Mouse (Mus musculus) MEL (cell line): ENCODE results near the gene Llgl2. TPM values are rescaled to one million over a fixed set of nuclear protein-coding genes. Genes with fewer than 3 reads are reported as not detected.

Experiments used
- DNase-seq: peaks from one replicate; pipeline ENCODE4 v3.0.0; 2011; ENCODE audit warnings: low read depth, low spot score
- H3K27ac ChIP-seq: 2 replicates; pipeline ENCODE4 v1.5.1; 2012; ENCODE audit warnings: low read depth, mild to moderate bottlenecking, control low read depth, low read length, moderate library complexity; ENCODE audit not compliant: control insufficient read depth
- H3K27me3 ChIP-seq, 2 experiments: fragments of 150-350 bp in 1 of 2; sonication (generic) in 1 of 2; 2 replicates each; pipeline ENCODE4 v1.6.1; 2012; ENCODE audit warnings: low read length in 2 of 2, mild to moderate bottlenecking in 2 of 2, improper control_type of control experiment in 1 of 2, moderate library complexity in 1 of 2; ENCODE audit not compliant: insufficient read depth in 2 of 2, control insufficient read depth in 1 of 2
- H3K36me3 ChIP-seq, 2 experiments: 2 replicates each; pipeline ENCODE4 v1.6.1; 2012 to 2014; ENCODE audit warnings: low read length in 2 of 2, improper control_type of control experiment in 1 of 2, inconsistent platforms in 1 of 2, mild to moderate bottlenecking in 1 of 2; ENCODE audit not compliant: insufficient read depth in 2 of 2, control insufficient read depth in 1 of 2
- H3K4me1 ChIP-seq, 2 experiments: fragments of 150-350 bp in 1 of 2; sonication (generic) in 1 of 2; 2 replicates each; pipeline ENCODE4 v1.6.1; 2012; ENCODE audit warnings: low read length in 2 of 2, improper control_type of control experiment in 1 of 2, mild to moderate bottlenecking in 1 of 2; ENCODE audit not compliant: insufficient read depth in 2 of 2, control insufficient read depth in 1 of 2
- H3K4me3 ChIP-seq, 2 experiments: fragments of 150-350 bp in 1 of 2; sonication (generic) in 1 of 2; 2 replicates each; pipeline ENCODE4 v1.5.1; 2012; ENCODE audit warnings: low read depth in 2 of 2, low read length in 2 of 2, mild to moderate bottlenecking in 2 of 2, moderate library complexity in 2 of 2, control low read depth in 1 of 2, improper control_type of control experiment in 1 of 2; ENCODE audit not compliant: control insufficient read depth in 1 of 2, insufficient read depth in 1 of 2
- H3K79me2 ChIP-seq: 2 replicates; pipeline ENCODE4 v1.6.1; 2012; ENCODE audit warnings: mild to moderate bottlenecking, low read length, moderate library complexity; ENCODE audit not compliant: control insufficient read depth, poor library complexity, insufficient read depth
- H3K9ac ChIP-seq: 2 replicates; pipeline ENCODE4 v1.6.1; 2012; ENCODE audit warnings: low read depth, mild to moderate bottlenecking, control low read depth, low read length, moderate library complexity; ENCODE audit not compliant: control insufficient read depth, poor library complexity, severe bottlenecking
- H3K9me3 ChIP-seq: fragments of 150-350 bp; sonication (generic); replicated peaks from 2 replicates; pipeline ENCODE4 v1.6.1; 2012; ENCODE audit warnings: mild to moderate bottlenecking, low read length, improper control_type of control experiment, moderate library complexity; ENCODE audit not compliant: insufficient read depth
- CHD1 ChIP-seq: IDR thresholded peaks from 2 replicates; pipeline ENCODE4 v1.6.1; 2012; ENCODE audit warnings: low read depth, mild to moderate bottlenecking, inconsistent platforms, low read length, improper control_type of control experiment
- CHD2 ChIP-seq: IDR thresholded peaks from 2 replicates; pipeline ENCODE4 v1.6.1; 2011; ENCODE audit warnings: low read length, improper control_type of control experiment
- CTCF ChIP-seq, 3 experiments: IDR thresholded peaks in 2 of 3; conservative IDR thresholded peaks in 1 of 3; 2 replicates each; pipeline ENCODE4 v1.5.1; 2011 to 2012; ENCODE audit warnings: low read length in 3 of 3, low read depth in 2 of 3, mild to moderate bottlenecking in 2 of 3, improper control_type of control experiment in 1 of 3, inconsistent platforms in 1 of 3, mixed read lengths in 1 of 3, moderate library complexity in 1 of 3; ENCODE audit not compliant: control insufficient read depth in 1 of 3, insufficient read depth in 1 of 3, poor library complexity in 1 of 3, severe bottlenecking in 1 of 3
- EP300 ChIP-seq, 2 experiments: IDR thresholded peaks; 2 replicates each; pipeline ENCODE4 v1.6.1; 2011; ENCODE audit warnings: improper control_type of control experiment in 2 of 2, low read length in 2 of 2, low read depth in 1 of 2, mild to moderate bottlenecking in 1 of 2
- ETS1 ChIP-seq: IDR thresholded peaks from 2 replicates; pipeline ENCODE4 v1.6.1; 2012; ENCODE audit warnings: low read depth, mild to moderate bottlenecking, inconsistent platforms, low read length, improper control_type of control experiment, moderate library complexity
- GATA1 ChIP-seq: IDR thresholded peaks from 2 replicates; pipeline ENCODE4 v1.6.1; 2011; ENCODE audit warnings: low read depth, low read length, improper control_type of control experiment
- MAX ChIP-seq: IDR thresholded peaks from 2 replicates; pipeline ENCODE4 v1.6.1; 2011; ENCODE audit warnings: low read length, improper control_type of control experiment
- MXI1 ChIP-seq: IDR thresholded peaks from 2 replicates; pipeline ENCODE4 v1.6.1; 2011; ENCODE audit warnings: mild to moderate bottlenecking, low read depth, low read length, improper control_type of control experiment
- MYC ChIP-seq: IDR thresholded peaks from 2 replicates; pipeline ENCODE4 v1.6.1; 2011; ENCODE audit warnings: low read depth, mild to moderate bottlenecking, low read length, improper control_type of control experiment, moderate library complexity
- NRF1 ChIP-seq: IDR thresholded peaks from 2 replicates; pipeline ENCODE4 v1.6.1; 2014; ENCODE audit warnings: low read depth, mild to moderate bottlenecking, inconsistent platforms, low read length, improper control_type of control experiment, moderate library complexity; ENCODE audit not compliant: poor library complexity, insufficient read depth, severe bottlenecking
- POLR2A ChIP-seq, 2 experiments: IDR thresholded peaks; 2 replicates each; pipeline ENCODE4 v1.6.1; 2011 to 2012; ENCODE audit warnings: low read length in 2 of 2, mild to moderate bottlenecking in 2 of 2, control low read depth in 1 of 2, improper control_type of control experiment in 1 of 2, low read depth in 1 of 2, moderate library complexity in 1 of 2; ENCODE audit not compliant: control insufficient read depth in 1 of 2, insufficient read depth in 1 of 2, poor library complexity in 1 of 2
- POLR2AphosphoS5 ChIP-seq: IDR thresholded peaks from 2 replicates; pipeline ENCODE4 v1.6.1; 2012; ENCODE audit warnings: low read depth, borderline replicate concordance, mild to moderate bottlenecking, inconsistent platforms, low read length, moderate library complexity, mixed read lengths
- RCOR1 ChIP-seq: IDR thresholded peaks from 2 replicates; pipeline ENCODE4 v1.6.1; 2012; ENCODE audit warnings: low read depth, mild to moderate bottlenecking, inconsistent platforms, low read length, improper control_type of control experiment
- SIN3A ChIP-seq: IDR thresholded peaks from 2 replicates; pipeline ENCODE4 v1.6.1; 2012; ENCODE audit warnings: low read length, improper control_type of control experiment, inconsistent platforms
- TBP ChIP-seq: IDR thresholded peaks from 2 replicates; pipeline ENCODE4 v1.8.0; 2011; ENCODE audit warnings: low read depth, low read length, improper control_type of control experiment
- TCF12 ChIP-seq: IDR thresholded peaks from 2 replicates; pipeline ENCODE4 v1.6.1; 2014; ENCODE audit warnings: low read depth, mild to moderate bottlenecking, inconsistent platforms, low read length, improper control_type of control experiment, moderate library complexity
- polyA plus RNA-seq, 2 experiments: library from polyadenylated mRNA; stranded (reverse) in 1 of 2; unstranded in 1 of 2; fragments of >175 nt in 1 of 2; fragments of >200 nt in 1 of 2; gene quantifications; 2 replicates each; pipeline versions ENCODE4 v1.2.1 to v1.2.4; 2012; ENCODE audit warnings: low replicate concordance in 2 of 2, low read depth in 1 of 2; ENCODE audit not compliant: insufficient read length in 2 of 2, insufficient read depth in 1 of 2, missing spikeins in 1 of 2
- total RNA-seq: library from RNA; depleted of rRNA; stranded (reverse); fragments of 300-350 nt; gene quantifications from 2 replicates; pipeline ENCODE4 v1.2.3, GENCODE M21; 2012; rRNA removed

Llgl2 gene
- total and polyA plus RNA-seq, 3 experiments: 15.9 to 22.6 TPM; not detected in 1

DNA sequence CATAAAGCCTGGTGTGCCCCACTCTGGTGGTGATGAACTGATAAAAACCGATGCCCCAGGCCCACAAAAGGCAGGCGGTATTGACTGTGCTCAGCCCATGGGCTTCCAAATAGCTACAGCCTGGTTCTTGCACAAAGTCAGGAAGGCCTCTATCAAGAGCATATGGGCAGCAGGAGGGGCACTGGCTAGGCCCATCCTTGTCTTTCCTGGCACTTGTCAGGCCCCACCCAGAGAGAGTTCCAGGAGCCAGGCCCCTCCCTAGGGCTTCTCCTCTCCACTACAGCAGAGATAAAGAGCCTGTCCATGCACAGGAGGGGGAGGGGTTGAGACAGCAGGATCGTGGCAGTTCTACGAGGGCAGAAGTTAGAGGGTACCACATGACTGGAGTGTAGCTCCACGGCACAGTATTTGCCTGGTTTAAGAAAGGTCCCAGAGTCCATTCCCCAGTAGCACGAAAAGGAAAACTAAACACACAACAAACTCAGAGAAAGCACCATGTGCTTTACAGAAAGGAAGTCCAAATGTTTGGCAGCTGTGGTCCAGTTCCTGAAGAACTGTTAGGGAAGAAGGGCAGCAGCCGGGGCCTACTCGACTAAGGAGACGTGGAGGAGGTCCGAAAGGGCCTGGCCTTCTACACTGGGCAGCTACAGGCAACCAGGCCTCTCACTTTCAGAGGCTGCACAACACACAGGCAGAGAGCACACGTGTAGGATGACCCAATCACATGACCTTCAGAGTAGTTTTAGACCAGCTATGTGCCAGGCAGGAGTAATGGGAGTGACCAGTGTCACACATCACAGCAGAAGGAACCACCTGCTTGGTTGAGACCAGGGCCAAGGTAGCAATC lies 79.8 kb downstream of the Llgl2 start:
- Histone ChIP-seq H3K27ac (peak overlapping the region; percentile 98), H3K4me1 (peaks cover 20 to 37% of the 10 kb centered on the region in 2 experiments), H3K9me3 (no peaks in the 10 kb centered on the region), H3K9ac (peak overlapping the region; percentile 74), H3K79me2 (peaks cover 34% of the 10 kb centered on the region), H3K36me3 (peaks cover 0 to 30% of the 10 kb centered on the region in 2 experiments; a peak in 2 of 4 replicates), H3K27me3 (no peaks in the 10 kb centered on the region), H3K4me3 (no peak overlapping the region; a peak in 1 of 4 replicates)
- DNase-seq: peak; percentile 82
- no peak for TF ChIP-seq CTCF (IDR thresholded peaks at IDR 0.05 in 2 of 3, conservative IDR thresholded peaks at IDR 0.05 in 1 of 3; ENCODE audit: control insufficient read depth in 1 of 3, insufficient read depth in 1 of 3, low read depth in 2 of 3, low read length in 3 of 3, poor library complexity in 1 of 3, severe bottlenecking in 1 of 3)
- 0 out of 2 replicates have a peak, but pooled peaks have one; percentile 52 for TF ChIP-seq RCOR1
- TF ChIP-seq TCF12: peak; percentile 68
- TF ChIP-seq POLR2A (IDR thresholded peaks at IDR 0.05; ENCODE audit: control insufficient read depth in 1 of 2, insufficient read depth in 1 of 2, low read depth in 1 of 2, low read length in 2 of 2, poor library complexity in 1 of 2): peak in 1 of 2 experiments; percentile 51; a peak in 2 of 4 replicates
- no peak for TF ChIP-seq NRF1
- TF ChIP-seq CHD1: no peak
- no peak for TF ChIP-seq CHD2
- peak; percentile 77 for TF ChIP-seq MYC
- peak; percentile 66 for TF ChIP-seq MAX
- 0 out of 2 replicates have a peak, but pooled peaks have one; percentile 74 for TF ChIP-seq ETS1
- TF ChIP-seq EP300 (IDR thresholded peaks at IDR 0.05; ENCODE audit: low read depth in 1 of 2, low read length in 2 of 2): peak; percentile 25 to 70; a peak in 3 of 4 replicates
- TF ChIP-seq SIN3A: peak; percentile 24; the same call in 1 of the 2 replicates
- TF ChIP-seq MXI1: peak; percentile 41
- peak; percentile 24; the same call in 1 of the 2 replicates for TF ChIP-seq GATA1
- 0 out of 2 replicates have a peak, but pooled peaks have one; percentile 17 for TF ChIP-seq TBP

DNA sequence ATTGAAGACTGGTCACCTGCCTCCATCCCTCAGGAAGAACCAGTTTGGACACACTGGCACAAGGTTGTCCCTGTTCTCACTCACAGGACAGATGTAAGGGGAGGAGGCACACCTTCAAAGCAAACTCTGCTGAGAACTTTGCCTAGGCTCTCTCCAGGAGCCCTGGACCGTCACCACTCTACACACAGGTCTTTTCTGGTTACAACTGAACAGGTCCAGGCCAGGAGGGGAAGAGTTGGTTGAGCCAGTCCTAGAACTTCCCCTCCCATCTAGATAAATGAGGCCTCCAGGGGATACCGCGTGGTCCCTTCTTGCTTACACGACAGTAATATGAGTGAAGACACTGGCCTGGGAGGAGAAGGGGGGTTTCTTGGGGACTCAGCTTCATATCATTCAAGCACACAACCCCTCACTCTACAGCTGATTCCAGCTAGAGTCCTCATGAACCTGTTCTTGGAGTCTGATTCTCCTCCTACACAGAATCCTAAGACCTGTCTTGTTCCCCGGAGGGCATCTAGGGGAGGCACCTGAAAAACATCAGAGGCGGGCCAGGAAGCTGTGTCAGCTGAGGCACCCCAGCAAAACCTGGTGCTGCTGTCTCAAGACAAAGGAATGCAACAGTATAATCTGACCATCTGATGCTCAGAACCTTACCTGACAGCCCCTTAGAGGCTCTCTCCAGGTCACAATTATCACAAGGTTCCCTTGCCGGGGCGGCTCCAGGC lies 80.5 kb downstream of the Llgl2 start:
- peak; percentile 48 for DNase-seq
- no peak for TF ChIP-seq POLR2AphosphoS5
- TF ChIP-seq TBP: 0 out of 2 replicates have a peak, but pooled peaks have one; percentile 12
- H3K27me3 ChIP-seq: no peaks in the 10 kb centered on the region
- H3K4me1 ChIP-seq: peaks cover 17 to 31% of the 10 kb centered on the region in 2 experiments
- peaks cover 34% of the 10 kb centered on the region for H3K79me2 ChIP-seq
- peak overlapping the region; percentile 98 for H3K27ac ChIP-seq
- H3K9me3 ChIP-seq: no peaks in the 10 kb centered on the region
- peak overlapping the region; percentile 74 for H3K9ac ChIP-seq
- peaks cover 0 to 26% of the 10 kb centered on the region in 2 experiments; a peak in 2 of 4 replicates for H3K36me3 ChIP-seq
- H3K4me3 ChIP-seq: no peak overlapping the region

Other genes with a start within 250 kb of the Llgl2 start
- 138 and 157 TPM in 2 replicates for gene Mrps7, start 220.1 kb upstream of the Llgl2 start, total RNA-seq
- 100 to 1,000 TPM; 106 to 199 TPM for gene Mrps7, start 220.1 kb upstream of the Llgl2 start, polyA plus RNA-seq
- gene Gga3, start 220.0 kb upstream of the Llgl2 start, total RNA-seq: 24.0 and 28.6 TPM in 2 replicates
- 10 to 100 TPM in 1 of 2 experiments, not detected in 1; 59.9 TPM for gene Gga3, start 220.0 kb upstream of the Llgl2 start, polyA plus RNA-seq
- gene Mif4gd, start 211.1 kb upstream of the Llgl2 start, total RNA-seq: 42.0 and 52.0 TPM in 2 replicates
- gene Mif4gd, start 211.1 kb upstream of the Llgl2 start, polyA plus RNA-seq: 10 to 100 TPM in 1 of 2 experiments, not detected in 1; 62.9 TPM
- gene Slc25a19, start 195.8 kb upstream of the Llgl2 start, total RNA-seq: 30.0 and 35.3 TPM in 2 replicates
- gene Slc25a19, start 195.8 kb upstream of the Llgl2 start, polyA plus RNA-seq: 10 to 100 TPM in 1 of 2 experiments, not detected in 1; 43.1 TPM
- 75.3 and 93.2 TPM in 2 replicates for gene Grb2, start 115.5 kb upstream of the Llgl2 start, total RNA-seq
- 100 to 1,000 TPM in 1 of 2 experiments, not detected in 1; 261 TPM for gene Grb2, start 115.5 kb upstream of the Llgl2 start, polyA plus RNA-seq
- 23.2 and 26.2 TPM in 2 replicates for gene Tmem94, start 58.6 kb upstream of the Llgl2 start, total RNA-seq
- gene Tmem94, start 58.6 kb upstream of the Llgl2 start, polyA plus RNA-seq: 10 to 100 TPM; 38.9 to 64.4 TPM
- 6.5 and 6.8 TPM in 2 replicates for gene Caskin2, start 10.4 kb upstream of the Llgl2 start, total RNA-seq
- gene Caskin2, start 10.4 kb upstream of the Llgl2 start, polyA plus RNA-seq: 10 to 100 TPM in 1 of 2 experiments, not detected in 1; 10.9 TPM
- 55.5 and 72.0 TPM in 2 replicates for gene Tsen54, start 9.3 kb upstream of the Llgl2 start, total RNA-seq
- 10 to 100 TPM in 1 of 2 experiments, not detected in 1; 55.8 TPM for gene Tsen54, start 9.3 kb upstream of the Llgl2 start, polyA plus RNA-seq
- gene Myo15b, start 34.4 kb downstream of the Llgl2 start, total RNA-seq: 1.3 and 1.5 TPM in 2 replicates
- gene Myo15b, start 34.4 kb downstream of the Llgl2 start, polyA plus RNA-seq: 1 to 10 TPM in 1 of 2 experiments, not detected in 1; 3.2 TPM
- 24.9 and 41.0 TPM in 2 replicates for gene Smim5, start 75.9 kb downstream of the Llgl2 start, total RNA-seq
- 10 to 100 TPM in 1 of 2 experiments, not detected in 1; 24.8 TPM for gene Smim5, start 75.9 kb downstream of the Llgl2 start, polyA plus RNA-seq
- 1.2 and 1.3 TPM in 2 replicates for gene Smim6, start 88.0 kb downstream of the Llgl2 start, total RNA-seq
- gene Smim6, start 88.0 kb downstream of the Llgl2 start, polyA plus RNA-seq: 1 to 10 TPM in 1 of 2 experiments, not detected in 1; 3.8 TPM
- 51.6 and 69.2 TPM in 2 replicates for gene Sap30bp, start 109.2 kb downstream of the Llgl2 start, total RNA-seq
- gene Sap30bp, start 109.2 kb downstream of the Llgl2 start, polyA plus RNA-seq: 10 to 100 TPM in 1 of 2 experiments, not detected in 1; 49.1 TPM
- gene Recql5, start 109.4 kb downstream of the Llgl2 start, total RNA-seq: 16.7 and 20.3 TPM in 2 replicates
- 10 to 100 TPM in 1 of 2 experiments, not detected in 1; 21.5 TPM for gene Recql5, start 109.4 kb downstream of the Llgl2 start, polyA plus RNA-seq
- 0.39 and 0.69 TPM in 2 replicates for gene Itgb4, start 150.7 kb downstream of the Llgl2 start, total RNA-seq
- gene Itgb4, start 150.7 kb downstream of the Llgl2 start, polyA plus RNA-seq: under 1 TPM in 1 of 2 experiments, not detected in 1; 0.85 TPM
- gene Galk1, start 188.7 kb downstream of the Llgl2 start, total RNA-seq: 253 and 322 TPM in 2 replicates
- gene Galk1, start 188.7 kb downstream of the Llgl2 start, polyA plus RNA-seq: 100 to 1,000 TPM in 1 of 2 experiments, not detected in 1; 326 TPM
- gene H3f3b, start 203.9 kb downstream of the Llgl2 start, total RNA-seq: 451 and 498 TPM in 2 replicates
- gene H3f3b, start 203.9 kb downstream of the Llgl2 start, polyA plus RNA-seq: 100 to 1,000 TPM in 1 of 2 experiments, 10 to 100 TPM in 1; 96.6 to 767 TPM
- 21.7 and 24.0 TPM in 2 replicates for gene Unk, start 206.3 kb downstream of the Llgl2 start, total RNA-seq
- gene Unk, start 206.3 kb downstream of the Llgl2 start, polyA plus RNA-seq: 10 to 100 TPM in 1 of 2 experiments, not detected in 1; 42.3 TPM